Mouse (Mus musculus) layer of hippocampus, postnatal 36 days (tissue): ENCODE measurements at regions not wholly inside any gene's neighbourhood (a gene's known extent, or its start where the extent isn't known, plus 50 kb on each side); places are given as distances from the start of the nearest gene placed in this dataset.

Source experiments
- DNase-seq, 2 experiments: peaks; one replicate each; pipeline ENCODE4 v3.0.0; 2022

DNA sequence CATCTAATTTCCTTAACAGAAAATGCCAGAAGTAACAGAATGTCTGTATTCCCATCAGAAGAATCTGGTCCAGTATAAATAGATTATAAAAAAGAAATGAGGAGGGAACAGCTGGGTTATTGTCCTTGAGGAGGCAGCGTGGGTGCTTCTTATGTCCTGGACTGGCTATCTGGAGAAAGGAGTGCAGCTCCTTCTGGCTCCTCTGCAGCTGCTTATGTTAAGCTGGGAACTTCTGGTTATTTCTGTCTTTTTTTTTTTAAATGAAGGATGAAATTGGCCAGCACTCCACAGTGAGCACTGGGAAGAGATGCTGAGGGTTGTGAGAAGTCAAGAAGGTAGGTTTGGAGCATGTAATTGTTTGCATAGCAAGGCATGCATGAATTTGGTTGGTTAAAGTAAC, 441.5 kb downstream of the Ebf1 start:
- DNase-seq: no peak

DNA sequence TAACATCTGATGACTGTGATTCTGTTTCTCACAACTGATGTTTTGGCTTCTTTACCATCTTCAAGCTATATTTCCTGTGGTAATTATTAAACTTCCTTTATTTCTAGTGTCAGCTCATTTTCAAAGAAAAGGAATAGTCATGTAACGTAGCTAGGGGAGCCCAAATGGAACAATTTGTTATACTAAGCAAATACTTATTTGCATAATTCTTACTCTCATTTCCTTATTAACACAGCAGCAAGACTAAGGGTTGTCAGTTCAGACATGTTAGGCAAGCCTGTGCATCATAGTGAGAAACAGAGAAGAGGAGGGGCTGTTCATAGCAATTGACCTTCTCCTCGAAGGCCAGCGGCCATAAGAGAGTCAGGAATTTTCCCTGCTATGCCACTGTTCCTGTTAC, 449.5 kb downstream of the Ebf1 start:
- DNase-seq: no peak

DNA sequence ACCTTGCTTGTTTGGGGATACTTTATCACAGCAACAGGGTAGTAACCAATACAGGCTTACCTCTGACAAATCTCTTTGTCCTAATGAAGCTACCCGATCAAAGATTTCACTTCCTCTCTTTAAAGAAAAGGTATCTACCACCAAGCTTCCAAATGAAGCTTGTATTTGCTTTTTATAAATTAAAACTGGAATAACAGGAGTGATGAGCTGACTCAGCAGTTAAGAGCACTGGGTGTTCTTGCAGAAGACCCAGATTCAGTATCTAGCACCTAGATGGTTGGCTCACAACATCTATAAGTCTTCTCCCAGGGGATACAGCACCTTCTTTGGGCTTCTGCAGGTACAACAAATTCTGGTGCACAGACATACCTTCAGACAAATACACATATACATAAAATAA, 453.2 kb downstream of the Ebf1 start:
- no peak for DNase-seq

DNA sequence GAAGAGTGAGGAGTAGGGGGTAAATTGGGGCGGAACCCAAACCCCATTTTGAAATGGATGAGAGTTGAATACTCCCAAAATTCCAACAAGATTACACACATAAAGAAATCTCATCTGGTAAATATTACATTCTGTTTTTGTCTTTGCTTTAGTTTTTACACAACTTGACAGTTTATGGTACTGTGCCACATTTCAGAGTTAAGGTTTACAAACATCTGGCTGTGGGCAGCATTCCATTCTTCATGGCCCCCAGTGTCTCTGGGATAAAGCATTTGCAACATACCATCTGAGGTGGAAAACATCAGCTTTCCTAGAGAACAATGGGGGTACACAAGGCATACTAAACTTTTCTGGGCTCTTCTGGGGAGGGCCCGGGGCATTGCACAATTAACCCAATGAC, 454.1 kb downstream of the Ebf1 start:
- DNase-seq: no peak

DNA sequence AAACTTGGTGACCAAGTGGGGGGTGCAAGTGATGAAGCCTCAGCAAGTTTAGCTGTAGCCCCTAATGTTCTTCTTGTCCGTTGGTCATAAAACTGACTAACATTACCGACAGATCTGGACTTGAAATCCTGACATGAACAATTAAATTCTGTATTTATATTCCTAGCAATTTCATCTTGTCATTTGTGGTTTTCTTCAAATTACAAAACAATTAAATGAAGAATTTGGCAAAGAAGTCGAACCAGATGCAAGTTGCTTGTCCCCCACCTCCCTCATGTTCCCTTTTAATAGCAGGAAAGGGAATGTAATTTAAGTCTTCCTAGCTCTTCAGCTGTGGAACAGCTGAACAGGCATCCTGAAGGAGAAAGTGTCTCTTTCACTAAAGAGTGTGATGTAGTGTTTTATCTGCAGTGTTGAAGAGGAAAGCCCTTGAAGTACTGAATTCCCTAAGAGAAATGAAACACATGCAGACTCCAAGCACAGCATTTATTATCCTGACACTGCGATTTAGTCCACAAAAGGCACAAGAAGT, 467.5 kb downstream of the Ebf1 start:
- DNase-seq: no peak

DNA sequence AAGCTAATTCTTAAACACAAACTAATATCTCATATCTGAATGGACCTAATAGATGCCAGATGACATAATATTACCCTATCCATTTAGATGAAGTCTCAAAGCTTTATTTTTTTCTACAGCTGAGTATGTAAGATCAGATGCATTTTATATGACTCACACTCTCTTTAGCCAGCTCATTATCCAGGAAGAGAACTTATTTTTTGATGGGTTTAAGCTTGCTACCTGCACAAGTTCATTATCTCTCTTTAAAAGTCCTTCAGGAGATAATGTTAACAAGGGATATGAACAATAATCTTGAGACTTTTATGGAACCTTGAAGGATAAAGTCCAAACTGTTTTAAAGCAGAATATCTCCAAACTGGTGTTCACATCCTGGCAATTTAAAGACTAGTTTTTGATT, 468.0 kb downstream of the Ebf1 start:
- DNase-seq: no peak

DNA sequence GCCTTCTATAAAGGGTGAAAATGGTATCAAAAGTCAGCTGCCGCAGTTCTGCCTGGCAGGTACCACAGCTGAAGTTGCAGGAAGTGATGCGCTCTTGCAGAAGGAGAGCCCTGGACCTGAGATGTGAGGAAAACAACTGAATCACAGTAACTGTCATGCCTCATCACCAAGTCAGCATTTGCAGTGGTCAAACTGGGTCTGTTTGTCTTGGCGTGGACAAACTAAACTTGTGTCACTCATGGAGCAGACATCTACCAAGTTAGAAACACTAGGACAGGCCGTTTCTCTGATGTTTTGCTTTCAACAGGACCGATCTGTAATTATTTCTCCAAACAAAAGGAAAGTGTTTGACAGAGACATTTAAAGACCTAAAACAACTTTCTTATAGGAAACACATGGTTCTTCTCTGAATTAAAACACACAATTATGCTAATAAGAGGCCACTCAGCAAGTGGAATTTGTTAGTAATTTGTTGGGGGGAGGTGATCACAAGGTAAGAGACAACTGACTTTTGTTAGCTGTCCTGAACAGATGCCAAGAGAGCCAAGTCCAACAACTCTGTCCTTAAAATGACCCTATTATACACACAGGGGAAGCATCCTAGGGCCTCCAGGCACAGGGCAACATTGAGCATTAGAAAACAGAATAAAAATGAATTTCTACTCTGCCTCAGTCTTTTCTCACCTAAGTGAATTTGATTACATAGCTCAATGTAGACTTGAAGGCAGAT, 470.2 kb downstream of the Ebf1 start:
- DNase-seq: no peak

DNA sequence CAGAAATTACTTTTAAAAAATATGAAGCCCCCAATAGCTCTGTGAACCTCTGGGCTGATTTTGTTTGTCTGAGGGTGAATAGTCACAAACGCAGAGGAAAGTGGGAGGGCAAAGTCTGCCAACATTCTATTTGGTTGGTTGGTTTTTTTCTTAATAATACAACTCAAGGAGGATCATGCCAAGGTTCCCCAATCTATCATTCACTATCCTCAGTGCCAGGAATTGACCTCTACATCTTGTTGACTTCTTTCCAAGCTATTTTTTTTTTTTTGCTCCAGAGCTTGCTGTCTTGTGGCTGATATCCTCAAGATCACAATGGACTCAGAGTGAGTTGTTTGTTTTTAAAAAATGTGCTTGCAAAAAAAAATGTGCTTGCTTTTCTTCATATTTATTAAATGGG, 471.2 kb downstream of the Ebf1 start:
- DNase-seq: no peak

DNA sequence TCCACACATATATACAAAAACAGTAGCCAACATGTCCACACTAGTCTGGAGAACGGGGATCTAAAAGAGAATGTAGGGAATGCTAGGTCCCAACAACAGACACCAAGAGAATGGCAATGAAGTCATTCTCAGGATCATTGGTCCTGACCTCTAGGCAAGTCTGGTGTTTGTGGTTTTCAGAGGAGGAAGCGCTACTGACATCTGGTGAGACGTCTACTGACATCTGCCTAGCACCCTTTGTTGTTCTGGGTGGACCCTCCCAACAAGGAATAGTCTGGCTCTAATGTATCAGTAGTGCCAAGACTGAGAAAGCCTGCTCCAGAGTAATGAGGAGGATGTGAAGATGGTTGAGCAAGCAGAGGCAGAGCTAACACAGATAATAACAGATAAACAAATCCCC, 472.4 kb downstream of the Ebf1 start:
- no peak for DNase-seq

DNA sequence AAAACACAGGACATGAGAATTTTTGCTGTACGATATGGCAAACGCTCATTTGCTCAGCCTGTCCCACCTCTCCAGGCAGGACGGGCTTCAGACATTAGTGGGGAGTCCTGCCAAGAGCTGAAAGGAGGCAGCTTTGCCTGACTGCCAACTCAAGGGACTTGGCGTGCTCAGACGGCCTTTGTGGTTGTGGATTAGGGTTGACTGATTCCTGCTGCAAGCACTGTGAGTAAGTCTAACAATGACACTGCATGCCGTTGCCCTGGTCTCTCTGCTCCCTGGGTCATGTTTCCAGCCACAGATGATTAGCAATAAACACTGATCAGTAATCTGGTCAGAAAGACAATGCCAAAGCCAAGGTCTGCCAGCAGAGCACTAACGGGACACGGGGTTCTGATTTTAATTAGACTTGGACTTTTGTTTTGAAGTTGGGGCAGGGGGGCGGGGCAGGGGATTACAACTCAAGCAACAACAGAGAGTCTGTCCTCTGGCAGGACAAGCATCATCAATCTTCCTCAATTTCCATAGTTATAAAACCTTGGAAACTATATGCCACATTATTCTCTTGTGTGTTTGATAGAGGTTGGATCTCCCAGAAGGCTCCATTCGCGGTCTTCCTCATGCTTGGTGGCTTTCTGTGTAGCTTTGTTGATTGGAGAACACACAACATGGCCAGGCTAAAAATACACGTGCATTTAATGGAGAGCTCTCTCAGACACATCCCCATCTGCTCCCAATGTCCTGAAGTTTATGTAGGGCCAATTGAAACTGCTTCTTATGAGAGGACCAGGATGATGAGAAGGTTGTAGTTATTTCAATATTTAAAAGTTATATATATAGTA, 486.6 kb downstream of the Ebf1 start:
- DNase-seq: peak; percentile 11 to 25

DNA sequence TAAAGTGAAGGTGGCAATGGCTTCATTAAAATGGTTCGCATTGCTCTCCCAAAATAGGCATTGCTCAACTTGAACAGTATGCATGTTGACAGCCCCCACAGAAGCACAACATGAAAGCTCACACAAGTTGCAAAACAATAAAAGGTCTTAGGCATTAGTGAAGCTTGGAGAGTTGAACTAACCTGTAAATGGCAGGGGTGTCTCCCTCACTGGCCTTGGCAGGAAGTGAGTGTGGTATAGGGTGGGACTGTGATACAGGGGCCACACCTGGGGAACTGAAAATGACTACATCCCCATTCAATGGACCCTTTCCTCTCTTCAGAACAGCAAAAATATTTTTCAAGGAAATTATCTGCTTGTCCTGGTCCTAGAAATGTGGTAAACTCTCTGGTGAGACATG, 499.6 kb downstream of the Ebf1 start:
- DNase-seq: no peak

DNA sequence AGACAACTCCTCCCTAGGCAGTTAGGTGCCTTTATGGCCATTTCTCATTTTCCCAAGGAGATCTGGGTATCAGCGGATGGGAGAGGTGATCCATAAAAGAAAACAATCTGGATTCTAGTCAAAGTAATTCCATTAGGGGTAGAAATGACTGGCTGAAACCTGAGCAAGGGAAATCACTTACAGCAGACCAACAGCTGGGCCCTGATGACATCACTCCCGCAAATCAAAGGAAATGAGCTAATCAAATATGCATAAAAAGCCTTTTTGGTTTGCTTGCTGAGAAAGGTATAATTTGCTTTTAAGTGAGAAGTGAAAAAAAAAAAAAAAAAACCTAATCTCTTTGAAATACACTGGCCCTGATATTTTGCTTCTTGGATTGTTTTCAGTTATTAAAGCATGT, 506.2 kb downstream of the Ebf1 start:
- DNase-seq: no peak

DNA sequence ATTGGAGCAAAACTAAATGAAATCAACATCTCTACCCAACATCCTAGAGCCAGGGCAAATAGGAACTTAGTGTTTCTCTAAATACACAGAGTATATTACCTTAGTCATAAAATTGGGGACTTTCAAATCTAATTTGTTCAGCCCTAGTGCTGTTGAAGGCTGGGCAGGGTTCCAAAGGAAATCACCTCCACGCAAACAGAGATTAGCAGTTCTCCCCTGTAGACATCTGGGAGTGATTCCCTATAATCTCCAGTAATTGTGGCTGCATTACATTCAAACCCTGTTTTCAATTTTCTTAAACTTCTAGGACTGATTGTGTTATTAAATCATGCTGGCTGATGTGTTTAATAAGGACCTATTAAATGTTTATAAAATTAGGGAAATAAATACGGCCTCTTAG, 519.7 kb downstream of the Ebf1 start:
- DNase-seq: no peak

DNA sequence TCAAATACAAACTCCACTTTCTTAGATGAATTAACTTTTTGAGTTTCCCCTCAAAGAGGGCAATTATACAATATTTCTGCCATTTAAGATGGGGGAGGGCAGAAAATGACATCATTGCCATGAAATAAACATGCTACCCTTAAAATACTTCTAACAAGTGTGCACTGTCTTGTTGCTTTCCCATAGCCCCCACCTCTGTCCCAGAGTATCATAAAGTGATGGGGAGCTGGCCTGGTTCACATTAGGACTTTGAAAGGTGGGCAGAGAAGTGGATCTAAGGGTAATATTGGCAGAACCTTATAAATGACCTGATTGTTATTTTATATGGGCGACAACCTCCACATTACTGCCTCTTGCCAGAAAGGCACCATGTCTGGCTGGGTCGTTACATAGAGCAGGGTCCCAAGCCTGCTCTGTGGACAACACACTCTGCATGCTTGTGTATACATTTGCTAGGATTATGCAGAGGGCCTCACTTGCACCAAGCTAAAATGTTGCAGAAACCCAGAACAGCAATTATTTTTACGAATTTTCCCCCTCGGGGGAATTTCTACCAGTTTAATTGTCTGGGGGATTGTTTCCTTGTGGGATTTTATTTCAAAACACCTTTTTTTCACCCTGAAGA, 521.3 kb downstream of the Ebf1 start:
- no peak for DNase-seq

DNA sequence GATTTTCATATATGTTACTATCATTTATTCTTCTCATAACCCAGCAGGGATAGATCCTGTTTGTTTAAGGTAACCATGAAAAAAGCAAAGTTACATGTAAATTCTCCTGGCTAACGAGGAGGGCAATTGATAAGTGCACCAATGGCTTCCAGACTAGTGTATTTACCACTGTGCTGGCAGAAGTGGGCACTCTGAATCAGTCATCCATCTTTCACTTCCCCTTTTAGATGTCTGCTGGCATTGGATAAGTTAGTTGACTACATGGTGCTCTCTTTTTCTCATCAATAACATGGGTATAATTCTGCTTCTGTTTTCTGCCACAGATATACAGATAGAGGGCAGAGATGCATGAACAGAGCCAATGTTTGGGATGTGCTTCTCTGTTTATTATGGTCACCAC, 523.4 kb downstream of the Ebf1 start:
- DNase-seq: no peak

DNA sequence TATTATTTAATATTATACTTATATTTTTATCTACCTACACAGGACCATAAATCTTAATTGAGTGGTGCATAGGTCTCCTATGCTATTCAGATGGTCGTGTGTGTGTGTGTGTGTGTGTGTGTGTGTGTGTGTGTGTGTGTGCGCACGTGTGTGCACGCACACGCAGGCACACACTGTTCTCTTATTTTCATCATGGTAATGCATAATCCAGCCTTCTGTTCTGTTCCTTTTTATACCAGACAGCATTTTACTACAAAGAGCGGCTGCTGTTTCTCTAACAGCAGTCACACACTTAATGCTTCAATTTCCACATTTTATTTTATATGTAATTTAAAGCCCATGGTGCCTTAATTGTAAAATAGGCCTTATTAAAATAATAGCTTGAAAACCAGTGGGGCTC, 537.0 kb downstream of the Ebf1 start:
- DNase-seq: no peak

DNA sequence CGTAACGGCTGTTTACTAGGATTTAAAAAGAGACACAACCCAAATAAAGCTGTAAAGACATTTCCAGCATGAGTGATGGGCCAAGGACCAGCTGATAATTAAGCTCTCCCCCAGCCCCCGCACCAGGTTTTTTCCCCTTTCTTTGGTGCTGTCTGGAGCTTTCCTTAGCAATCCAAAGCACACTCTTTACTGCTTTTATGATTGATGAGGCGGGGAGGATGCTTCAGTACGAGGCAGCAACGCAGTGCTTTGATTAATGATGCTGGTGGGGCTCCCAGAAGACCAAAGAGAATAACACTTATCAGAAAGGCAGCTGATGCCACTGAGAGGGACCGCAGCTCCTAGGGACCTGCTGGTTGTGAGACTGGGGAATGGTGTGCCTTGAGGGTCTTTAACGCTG, 537.4 kb downstream of the Ebf1 start:
- no peak for DNase-seq

DNA sequence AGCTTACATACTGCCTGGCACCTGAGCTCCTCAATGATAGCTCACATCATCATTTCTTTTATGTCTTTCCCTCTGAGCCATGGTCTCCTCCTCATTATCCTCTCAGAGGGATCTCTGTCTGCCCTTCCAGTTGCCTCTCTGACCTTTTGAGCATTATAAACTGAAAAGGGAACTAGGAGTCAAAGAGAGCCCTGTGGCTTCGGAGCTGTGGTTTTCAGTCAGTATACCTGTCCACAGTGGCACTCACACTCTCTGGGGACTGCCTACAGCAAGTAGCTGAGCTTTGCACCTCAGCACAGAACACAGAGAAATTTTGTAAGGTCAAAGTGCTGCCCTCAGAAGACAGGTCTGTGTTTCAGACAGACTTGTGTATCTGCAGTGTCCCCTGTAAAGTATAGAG, 538.7 kb downstream of the Ebf1 start:
- no peak for DNase-seq

DNA sequence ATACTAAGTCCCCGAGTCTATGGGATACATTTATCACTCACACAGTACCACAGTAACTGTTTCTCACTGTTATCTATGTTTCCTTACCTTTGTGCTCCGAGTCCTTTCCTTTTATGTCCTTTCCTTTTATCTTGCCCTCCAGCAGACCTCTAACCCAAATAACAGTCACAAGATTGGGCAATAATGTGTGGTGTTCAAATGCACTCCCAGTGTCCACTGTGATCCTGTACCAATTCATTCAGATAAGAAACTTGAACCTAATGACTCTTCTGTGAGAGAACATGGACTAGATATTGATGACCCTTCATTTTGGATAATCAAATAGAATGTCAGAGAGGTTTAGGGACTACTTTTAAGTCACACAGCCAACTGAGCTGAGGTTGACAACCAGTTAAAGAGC, 541.2 kb downstream of the Ebf1 start:
- no peak for DNase-seq

DNA sequence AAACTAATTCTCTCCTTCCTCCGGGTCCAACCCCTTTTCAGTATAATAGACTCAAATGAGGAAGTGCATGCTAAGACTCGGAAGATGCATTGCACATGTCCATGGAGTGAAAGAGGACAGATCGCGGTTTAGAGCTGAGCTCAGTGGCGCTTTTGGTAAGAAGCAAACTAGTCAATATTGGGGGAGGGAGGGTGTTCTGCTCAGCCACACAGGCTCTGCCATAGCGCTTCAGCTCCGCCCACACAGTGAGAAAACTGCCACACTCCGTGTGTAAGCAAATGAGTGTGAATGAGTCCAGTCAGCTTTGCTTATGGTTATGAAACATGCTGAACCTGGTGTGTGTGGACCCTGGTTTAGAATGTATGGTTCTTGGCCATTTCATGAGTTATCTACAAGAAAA, 543.8 kb downstream of the Ebf1 start:
- DNase-seq: no peak

DNA sequence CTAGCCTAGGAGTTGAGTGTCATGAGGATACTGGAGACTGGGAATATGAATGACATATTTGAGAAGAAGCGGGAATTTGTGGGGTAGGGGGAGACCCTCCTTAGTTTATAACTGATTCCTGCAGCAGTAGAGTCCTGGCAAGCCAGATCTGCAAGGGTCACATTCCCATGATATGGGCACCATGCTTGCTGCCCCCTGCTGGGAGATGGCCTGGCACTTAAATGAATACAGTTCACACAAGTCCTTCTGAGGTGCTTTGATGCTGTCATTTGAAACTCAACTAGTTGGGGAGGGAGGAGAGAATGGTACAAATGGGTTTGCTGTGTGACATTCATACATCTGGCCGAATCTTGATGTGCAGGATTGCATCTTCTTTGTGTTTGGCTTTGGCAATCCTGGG, 556.4 kb downstream of the Ebf1 start:
- no peak for DNase-seq

DNA sequence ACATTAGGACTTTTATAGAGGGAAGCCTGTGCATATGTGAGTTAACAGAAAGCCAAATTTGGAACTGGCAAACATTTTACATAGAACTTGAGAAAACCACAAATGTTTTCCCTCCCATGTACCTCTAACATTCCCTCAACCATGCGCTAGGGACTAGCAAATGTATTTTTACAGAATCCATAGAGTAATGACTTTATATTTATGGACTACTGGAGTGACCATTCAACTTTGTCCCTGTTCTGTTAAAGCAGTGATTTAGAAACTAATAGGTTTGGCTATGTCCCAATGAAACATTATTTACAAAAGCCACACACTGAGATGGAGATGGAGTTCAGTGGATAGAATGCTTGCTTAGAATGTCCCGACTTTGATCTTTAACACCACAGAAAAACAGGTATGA, 557.0 kb downstream of the Ebf1 start:
- DNase-seq: no peak
